Mouse (Mus musculus): ENCODE results near the gene Ermp1. TPM values are rescaled to one million over a fixed set of nuclear protein-coding genes. Genes with fewer than 3 reads are reported as not detected.

Gene Ermp1
- total RNA-seq, 2 experiments from 2014 or later, result 33.7 to 34.1 TPM

DNA sequence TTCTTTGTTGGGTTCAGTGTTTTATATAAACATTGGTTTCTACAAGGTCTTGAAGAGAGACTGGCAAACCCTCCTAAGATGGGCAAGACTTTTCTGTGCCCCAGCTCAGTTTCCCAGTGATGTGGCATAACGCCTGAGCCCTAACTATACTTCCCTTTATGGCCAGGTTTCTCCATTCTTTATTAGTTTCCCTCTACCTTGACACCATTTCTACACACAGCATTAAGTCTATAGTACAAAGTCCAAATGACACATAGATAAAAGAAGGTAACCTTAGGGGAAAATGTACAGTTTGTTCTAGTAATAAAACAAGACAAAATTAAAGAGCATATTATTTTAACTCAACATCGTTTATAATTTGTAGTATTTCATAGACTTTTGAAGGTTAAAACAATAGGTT, 65.8 kb downstream of the Ermp1 start:
- Histone ChIP-seq H3K27ac (no peak overlapping the region), H3K4me3 (no peak overlapping the region)
- no peak for DNase-seq (ENCODE audit: extremely low spot score in 1 of 2, low spot score in 2 of 2)
- TF ChIP-seq CTCF (IDR thresholded peaks at IDR 0.05), result no peak
- intact Hi-C loops (cut with DNase I), result no loop called here

GRCm38 (mm10) chr19:29566512-29566911, 81.7 kb downstream of the Ermp1 start:
- no peak overlapping the region for H3K4me3 ChIP-seq
- no peak for DNase-seq (ENCODE audit: extremely low spot score in 1 of 2, low spot score in 2 of 2)
- intact Hi-C loops (cut with DNase I), result no loop called here
- TF ChIP-seq CTCF (IDR thresholded peaks at IDR 0.05), result no peak
- no peak overlapping the region for H3K27ac ChIP-seq

- Histone ChIP-seq H3K27ac (no peak overlapping the region), H3K4me3 (no peak overlapping the region)
- peak; percentile 37 to 53 for DNase-seq (ENCODE audit: extremely low spot score in 1 of 2, low spot score in 2 of 2)
- intact Hi-C loops (cut with DNase I), result loop anchor here (2.0 to 5.0 kb wide), 2 partner anchors 41 to 201 kb away; partner anchors contain the start of gene Ric1
- peak; percentile 82 for TF ChIP-seq CTCF (IDR thresholded peaks at IDR 0.05)
Observed at GRCm38 (mm10) chr19:29563258-29563779, 84.9 kb downstream of the Ermp1 start.

- intact Hi-C loops (cut with DNase I), result loop anchor here (2.0 to 5.0 kb wide), 2 partner anchors 40 to 200 kb away; partner anchors contain the start of gene Ric1
- no peak overlapping the region for H3K27ac ChIP-seq
- H3K4me3 ChIP-seq, result no peak overlapping the region
- no peak for TF ChIP-seq CTCF (IDR thresholded peaks at IDR 0.05)
- no peak for DNase-seq (ENCODE audit: extremely low spot score in 1 of 2, low spot score in 2 of 2)
Observed at GRCm38 (mm10) chr19:29562603-29563002, 85.6 kb downstream of the Ermp1 start.

DNA sequence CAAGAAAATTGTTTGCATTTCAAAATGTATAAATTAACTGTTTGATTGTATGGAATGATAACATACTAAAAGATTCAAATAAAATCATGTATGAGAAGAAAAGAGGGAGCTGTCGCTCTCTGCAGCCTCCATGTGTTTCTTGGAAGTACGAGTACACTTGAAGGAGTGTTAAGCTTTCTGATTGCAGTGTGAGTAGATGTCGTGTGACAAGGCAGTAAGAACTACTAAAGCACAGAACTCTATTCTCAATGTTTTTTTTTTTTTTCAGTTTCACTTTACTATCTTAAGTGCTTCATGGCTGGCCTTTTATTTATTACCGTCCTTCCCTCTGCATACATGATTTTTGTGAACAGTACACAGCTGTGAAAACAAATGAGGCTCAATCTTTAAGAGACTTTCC, 86.0 kb downstream of the Ermp1 start:
- no peak overlapping the region for H3K27ac ChIP-seq
- TF ChIP-seq CTCF (IDR thresholded peaks at IDR 0.05), result no peak
- DNase-seq (ENCODE audit: extremely low spot score in 1 of 2, low spot score in 2 of 2), result no peak
- intact Hi-C loops (cut with DNase I), result loop anchor here (2.0 to 5.0 kb wide), 2 partner anchors 39 to 200 kb away; partner anchors contain the start of gene Ric1
- H3K4me3 ChIP-seq, result no peak overlapping the region

Other genes starting within 250 kb of the Ermp1 start
- gene Pdcd1lg2, start 237.5 kb downstream of the Ermp1 start, total RNA-seq (2021), result under 1 TPM in 1 of 2 experiments, not detected in 1; 0.32 TPM
- 10 to 100 TPM; 36.4 to 36.8 TPM for gene Ric1, start 126.1 kb downstream of the Ermp1 start, total RNA-seq (2021)
- gene Mlana, start 49.4 kb upstream of the Ermp1 start, total RNA-seq (2021), result under 1 TPM; 0.50 to 0.84 TPM
- gene 9930021J03Rik, start 157.6 kb upstream of the Ermp1 start, total RNA-seq (2021), result 10 to 100 TPM; 38.3 to 41.1 TPM
- gene Ranbp6, start 164.6 kb upstream of the Ermp1 start, total RNA-seq (2021), result 10 to 100 TPM; 32.1 to 36.4 TPM